Mouse (Mus musculus): Measurements from ENCODE around the gene Camsap1.

Gene Camsap1

DNA sequence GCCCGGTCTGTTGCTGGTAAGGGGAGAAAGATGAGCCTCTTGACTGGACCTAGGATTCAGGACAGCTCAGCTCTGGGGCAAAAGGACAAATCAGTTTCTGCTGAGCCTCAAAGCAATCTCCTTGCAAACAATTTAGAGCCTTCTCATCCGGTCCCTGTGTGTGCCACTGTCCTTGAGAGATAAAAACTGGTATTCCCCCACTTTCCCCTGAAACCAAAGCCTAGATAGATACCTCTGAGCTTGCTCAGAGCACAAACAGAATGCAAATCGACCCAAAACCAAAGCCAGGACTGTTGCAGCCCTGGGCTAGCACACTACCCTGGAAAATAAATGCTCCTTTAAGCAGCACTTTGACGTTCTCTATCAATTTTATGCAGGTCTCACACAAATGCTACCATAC is 4.1 kb downstream of the Camsap1 start:
- DNase-seq (ENCODE audit: low spot score), result no peak

DNA sequence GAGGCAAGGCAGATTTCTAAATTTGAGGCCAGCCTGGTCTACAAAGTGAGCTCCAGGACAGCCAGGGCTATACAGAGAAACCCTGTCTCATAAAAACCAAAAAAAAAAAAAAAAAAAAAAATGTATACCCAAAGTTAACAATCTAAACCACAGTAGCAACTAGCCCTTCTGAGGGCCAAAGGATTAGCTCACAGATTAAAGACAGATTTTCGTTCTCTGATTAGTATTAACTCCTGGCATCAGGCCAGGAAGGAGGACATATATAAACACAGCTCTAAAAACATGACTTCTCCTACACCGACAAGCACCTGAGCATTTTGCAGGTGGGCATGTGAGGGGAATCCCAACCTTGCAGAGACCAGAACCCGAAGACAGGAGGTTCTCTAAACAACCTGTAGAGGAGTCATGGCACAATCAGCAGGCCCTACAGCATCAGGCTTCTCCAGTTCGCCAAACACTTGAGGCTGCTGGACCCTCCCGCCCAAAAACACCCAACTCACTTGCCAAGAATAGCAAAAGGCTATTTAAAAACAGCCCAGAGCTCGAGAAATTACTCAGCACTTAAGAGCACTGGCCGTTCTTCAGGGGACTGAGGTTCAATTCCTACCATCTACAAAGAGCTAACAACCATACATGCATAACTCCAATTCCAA is 5.4 kb downstream of the Camsap1 start:
- no peak for DNase-seq (ENCODE audit: low spot score)

DNA sequence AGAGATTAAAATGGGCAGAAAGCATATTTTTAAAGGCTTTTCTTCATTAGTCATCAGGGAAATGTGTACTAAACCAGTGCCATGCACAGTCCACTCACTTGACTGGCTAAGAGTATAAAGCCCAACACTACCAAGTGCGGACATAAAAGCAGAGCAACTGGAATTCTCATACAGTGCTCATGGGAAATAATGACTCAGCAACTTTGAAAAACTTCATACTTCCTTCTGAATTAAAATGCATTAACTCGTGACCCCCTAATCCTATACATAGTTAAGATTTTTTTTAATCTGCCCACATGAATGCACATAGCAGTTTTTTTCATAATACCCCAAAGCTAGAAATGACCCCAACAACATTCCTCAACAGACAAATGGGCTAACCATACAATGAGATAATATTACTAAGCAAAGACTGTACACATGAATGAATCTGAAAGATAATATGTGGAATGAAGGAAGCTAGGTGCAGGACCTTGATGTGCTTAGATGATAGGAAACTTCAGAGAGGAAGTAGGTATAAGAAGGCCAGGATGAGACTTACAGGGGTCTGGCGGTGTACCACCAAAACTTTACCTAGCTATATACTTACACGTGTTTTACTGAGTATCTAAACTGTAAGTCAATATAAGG is 7.8 kb downstream of the Camsap1 start:
- DNase-seq (ENCODE audit: low spot score), result no peak

DNA sequence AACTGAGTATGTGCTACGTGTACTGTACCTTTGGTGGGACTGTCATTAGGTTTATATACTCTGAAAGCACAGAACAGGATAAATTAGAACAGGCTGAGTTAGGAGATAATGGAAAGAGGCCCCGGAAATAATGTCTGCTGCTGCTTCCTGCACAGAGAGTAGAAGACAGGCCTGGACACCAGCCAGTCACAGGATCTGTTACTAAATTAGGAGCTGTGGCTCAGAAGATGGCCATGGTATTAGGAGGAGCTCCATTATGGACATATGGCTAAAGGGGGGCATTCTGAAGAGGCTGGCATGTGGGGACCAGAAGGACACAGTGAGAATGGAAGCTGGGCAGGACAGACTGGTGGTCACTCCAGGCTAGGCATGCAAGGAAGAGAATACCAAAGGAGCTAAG is 12.7 kb downstream of the Camsap1 start:
- DNase-seq (ENCODE audit: low spot score), result no peak

DNA sequence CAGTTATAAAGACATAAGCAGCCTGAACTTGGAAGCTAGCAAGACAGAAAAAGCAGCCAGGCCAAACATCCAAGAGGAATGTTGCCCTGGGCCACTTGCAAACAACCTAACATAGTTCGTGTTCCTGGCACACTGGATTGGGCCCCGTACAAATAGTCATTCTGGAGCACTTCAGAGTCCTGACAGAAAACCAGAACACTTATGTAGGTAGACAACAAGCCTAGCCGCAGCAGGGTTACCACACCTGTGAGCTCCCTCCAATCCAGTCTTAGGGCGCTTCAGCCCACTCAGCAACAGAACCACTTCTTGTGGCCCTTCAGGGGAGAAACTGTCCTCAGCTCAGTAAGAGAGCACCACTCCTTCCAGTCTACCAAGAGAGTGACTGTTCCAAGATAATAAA is 13.8 kb downstream of the Camsap1 start:
- DNase-seq (ENCODE audit: low spot score), result no peak

DNA sequence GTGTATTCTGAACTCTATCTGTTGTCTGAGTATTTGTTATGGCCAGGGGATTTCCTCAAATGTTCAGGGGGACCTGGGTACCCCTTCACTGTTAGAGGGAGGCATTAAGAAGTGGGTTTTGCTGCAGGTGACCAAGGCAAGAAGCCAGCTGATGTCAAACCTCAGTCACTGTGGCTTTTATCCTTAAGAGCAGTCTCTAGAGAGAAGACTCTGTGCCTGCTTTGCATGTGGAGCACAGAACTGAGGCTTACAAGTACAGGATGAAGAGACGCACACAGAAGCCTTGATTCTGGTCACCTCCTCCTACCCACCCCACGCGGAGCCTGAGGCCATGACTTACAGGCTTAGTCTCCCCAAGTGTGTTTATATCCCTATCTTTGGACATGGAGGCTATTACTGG is 33.8 kb downstream of the Camsap1 start:
- no peak for DNase-seq (ENCODE audit: low spot score)

DNA sequence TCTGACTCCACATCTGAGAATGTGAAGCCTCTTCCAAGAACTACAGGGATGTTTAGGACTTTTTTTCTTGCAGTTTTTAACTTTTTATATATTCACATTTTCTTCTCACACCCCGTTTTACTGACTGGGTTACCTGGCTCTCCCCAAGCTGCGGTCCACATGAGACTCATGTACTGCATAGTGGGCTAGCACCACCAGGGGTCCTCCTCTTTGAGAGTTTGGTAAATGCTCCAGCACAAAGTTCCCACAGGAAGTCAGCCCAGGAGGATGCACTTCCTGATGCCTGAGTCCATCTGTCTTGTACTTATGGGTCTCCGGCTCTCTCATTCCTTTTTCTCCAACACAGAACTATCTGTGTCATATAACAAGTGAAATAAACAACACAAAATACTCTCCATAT is 35.1 kb downstream of the Camsap1 start:
- no peak for DNase-seq (ENCODE audit: low spot score)

DNA sequence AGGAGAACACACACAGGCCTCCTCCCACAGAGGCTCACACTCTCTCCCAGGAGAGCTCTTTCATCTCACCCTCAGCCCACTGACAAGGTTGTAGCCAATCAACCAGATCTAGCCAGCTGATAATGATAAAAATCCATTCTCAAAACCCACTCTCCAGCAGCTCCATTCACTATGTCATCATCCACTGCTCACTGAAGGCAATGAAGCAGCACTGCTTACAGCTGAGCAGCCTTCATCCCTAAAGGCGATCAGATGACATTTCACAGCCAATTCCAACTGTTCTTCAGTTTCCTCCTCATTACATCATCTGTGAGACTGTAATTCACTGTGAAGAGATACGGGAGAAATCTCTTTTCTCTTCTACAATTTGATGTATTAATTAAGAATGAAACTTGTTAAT is 39.3 kb downstream of the Camsap1 start:
- no peak for DNase-seq (ENCODE audit: low spot score)

DNA sequence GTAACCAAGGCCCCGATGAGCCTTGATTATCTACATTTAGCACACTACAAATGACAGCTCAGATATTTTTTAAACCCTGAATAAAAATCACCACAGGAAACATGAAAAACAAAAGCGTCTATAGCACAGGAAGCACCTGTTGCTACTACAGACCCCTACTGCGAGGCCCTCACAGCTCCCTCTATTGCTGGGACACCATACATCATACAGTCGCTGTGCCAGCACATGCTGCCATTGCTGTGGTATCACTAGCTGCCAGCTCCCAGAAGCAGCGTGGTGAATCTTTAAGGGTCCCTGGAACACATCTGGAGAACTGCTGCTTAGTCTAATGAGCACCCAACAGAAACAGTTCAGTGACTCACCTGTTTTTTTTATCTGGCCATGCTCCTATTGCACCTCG is 42.6 kb downstream of the Camsap1 start:
- DNase-seq (ENCODE audit: low spot score), result no peak

DNA sequence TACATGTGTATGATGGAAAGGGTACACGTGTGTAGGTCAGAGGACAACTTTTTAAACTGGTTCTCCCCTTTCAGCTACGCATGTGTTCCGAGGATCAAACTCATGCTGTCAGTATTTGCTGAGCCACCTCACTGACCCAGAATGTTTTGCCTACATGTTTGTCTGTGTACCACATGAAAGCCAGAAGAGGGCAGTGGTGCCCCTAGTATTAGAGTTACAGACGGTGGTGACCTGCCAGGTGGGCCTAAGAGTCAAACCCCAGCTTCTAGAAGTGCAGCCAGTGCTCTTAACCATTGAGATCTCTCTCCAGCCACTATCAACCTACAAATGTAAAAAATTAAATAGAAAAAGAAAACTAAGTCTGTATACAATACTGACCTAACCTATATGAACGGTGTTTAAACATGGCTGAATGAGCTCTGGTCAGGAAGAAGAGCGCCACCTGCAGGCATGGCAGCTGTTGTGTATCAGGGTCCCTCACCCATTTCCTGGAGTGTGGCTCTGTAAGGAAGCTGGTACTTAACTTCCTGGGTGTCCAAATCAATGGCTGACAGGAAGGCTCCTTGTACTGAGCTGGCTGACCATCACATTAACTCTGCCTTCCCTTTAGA is 51.7 kb downstream of the Camsap1 start:
- DNase-seq (ENCODE audit: low spot score), result no peak

DNA sequence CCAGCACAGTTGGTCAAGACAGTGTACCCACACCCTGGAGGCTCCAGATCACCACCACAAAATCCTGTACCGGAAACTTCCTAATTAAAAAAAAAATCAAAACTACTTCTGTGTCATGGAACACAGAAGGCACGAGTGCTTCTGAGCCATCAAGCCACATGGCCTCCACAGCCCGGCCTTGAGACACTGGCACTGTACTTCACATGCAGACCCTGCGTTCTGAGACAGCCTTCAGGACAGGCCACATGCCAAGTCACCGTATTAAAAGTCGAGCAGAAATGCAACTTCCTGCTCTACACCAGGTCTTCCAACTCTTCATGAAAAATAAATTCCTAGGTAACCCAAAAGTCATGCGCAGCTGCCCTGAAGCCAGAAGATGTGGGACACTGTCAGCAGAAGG is 55.3 kb downstream of the Camsap1 start:
- no peak for DNase-seq (ENCODE audit: low spot score)

DNA sequence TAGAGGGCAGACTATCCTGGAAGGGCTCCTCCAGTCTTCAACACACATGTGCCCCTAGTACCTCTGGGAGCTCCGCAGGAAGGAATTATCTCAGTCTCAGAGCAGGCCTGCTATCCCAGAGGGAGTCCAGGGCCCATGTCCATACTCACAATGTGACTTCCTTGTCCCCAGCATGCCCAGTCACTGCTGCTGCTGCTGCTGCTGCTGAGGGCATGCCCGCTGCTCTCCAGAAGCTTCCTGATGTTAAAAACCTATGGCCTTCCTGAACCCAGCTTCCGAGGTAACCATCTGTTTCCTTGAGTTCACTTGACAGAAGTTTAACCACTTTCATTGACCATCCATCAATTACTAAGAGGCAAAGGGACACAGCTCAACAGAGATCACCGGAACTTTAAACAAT is 58.1 kb downstream of the Camsap1 start:
- no peak for DNase-seq (ENCODE audit: low spot score)

DNA sequence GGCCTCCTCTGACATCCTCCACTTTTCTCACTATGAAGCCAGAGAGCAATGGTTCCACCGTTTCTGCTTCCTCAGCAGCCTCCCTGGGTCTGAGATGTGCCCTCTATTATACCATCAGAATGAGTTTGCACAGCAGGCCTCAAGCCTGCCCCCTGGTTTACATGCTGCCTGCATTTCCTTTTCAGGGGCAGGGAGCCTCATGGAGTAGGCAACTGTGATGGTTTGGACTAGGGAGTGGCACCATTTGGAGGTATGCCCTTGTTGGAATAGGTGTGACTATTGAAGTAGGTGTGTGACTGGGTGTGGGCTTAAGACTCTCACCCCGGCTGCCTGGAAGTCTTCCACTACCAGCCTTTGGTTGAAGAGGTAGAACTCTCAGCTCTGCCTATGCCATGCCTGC is 59.3 kb downstream of the Camsap1 start:
- no peak for DNase-seq (ENCODE audit: low spot score)

DNA sequence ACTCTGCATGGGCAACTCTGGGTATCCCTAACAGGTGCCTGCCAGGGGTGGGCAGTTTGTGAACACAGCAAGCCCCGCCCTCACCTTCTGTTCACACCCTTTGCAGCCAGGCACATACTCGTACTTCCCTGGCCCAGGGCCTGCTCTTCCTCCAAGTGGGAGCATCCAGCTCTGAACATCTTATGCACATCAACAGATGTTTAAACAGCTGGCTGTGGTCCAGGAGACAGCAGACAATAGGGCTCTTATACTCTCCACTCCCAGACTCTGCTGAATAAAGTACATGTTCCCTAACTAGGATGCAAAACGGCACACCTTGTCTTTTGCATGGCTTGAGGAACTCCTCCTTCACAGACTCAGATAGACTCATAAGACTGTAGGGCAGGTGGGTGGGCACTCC is 63.1 kb downstream of the Camsap1 start:
- peak; percentile 2 for DNase-seq (ENCODE audit: low spot score)

DNA sequence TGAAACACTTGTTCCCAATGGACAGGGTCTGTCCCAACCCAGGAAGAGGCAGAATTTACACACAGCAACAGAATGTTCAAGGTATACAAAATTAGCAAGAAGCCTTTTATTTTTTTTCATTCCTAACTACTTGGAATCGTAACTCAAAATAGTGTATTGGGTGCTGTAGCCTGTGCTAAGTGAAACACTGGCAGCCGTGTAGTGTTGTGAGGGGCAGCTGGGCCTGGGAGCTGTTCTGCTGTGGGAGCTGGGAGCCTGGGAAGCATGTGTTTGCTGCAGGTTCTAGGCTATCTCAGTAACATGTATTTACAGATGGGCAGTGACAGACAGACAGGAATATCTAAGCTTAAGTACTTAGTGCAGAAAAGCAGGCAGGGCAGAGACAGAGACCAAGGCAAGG is 64.7 kb downstream of the Camsap1 start:
- no peak for DNase-seq (ENCODE audit: low spot score)

DNA sequence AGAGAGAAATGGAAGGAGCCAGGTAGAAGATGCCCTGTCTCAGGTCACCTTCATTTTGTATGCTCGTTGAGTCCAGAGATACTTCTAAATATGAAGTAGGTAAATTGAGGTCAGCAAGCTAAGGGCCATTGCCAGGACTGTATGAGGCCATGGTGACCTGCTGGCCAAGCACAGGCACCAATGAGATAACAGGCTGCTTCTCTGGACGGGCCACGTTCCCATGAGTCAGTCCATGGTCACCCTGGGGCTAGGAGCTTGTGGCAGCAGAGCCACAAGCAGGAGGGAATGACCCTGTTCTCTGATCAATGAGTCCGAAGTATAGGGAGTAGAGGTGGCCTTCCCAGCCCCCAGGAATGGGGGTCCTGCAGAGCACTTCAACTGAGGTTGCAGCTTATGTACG is 68.3 kb downstream of the Camsap1 start:
- no peak for DNase-seq (ENCODE audit: low spot score)

DNA sequence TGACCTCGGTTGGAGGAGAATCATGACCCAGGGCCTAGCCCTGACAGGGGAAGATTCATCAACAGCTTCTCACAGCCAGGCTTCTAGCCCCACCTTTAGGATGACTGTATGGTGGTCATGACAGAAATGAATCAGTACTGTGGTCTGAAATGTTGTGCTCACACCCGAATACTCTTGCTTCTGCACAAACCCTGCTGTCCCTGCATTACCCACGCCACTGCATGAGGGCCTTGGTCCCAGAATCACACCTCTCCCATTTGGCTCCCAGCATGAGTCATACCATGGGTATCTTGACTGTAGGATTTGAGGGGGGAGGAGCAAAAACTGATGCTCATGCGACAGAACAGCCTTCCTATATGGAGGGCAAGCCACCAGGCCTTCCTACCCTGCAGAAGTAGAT is 68.9 kb downstream of the Camsap1 start:
- DNase-seq (ENCODE audit: low spot score), result no peak

DNA sequence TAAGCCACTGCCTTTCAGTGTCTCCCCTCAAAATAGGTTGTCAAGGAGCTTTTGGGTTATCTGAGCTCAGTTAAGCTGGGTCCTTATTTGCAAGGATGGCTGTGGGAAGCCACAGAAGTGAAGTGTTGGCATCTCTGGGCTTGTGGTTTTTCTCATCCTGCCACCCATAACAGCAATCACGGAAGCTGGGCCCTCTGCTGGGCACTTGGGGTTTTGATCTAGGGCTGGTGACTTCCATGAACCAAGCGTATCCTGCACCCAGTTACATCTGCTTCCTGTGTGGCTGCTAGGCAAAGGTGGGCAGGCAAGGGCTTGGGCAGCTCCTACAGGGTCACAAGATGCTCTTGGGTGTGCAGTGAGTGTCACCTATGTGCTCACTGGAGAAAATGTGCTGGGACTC is 69.8 kb downstream of the Camsap1 start:
- DNase-seq (ENCODE audit: low spot score), result peak; percentile 7

DNA sequence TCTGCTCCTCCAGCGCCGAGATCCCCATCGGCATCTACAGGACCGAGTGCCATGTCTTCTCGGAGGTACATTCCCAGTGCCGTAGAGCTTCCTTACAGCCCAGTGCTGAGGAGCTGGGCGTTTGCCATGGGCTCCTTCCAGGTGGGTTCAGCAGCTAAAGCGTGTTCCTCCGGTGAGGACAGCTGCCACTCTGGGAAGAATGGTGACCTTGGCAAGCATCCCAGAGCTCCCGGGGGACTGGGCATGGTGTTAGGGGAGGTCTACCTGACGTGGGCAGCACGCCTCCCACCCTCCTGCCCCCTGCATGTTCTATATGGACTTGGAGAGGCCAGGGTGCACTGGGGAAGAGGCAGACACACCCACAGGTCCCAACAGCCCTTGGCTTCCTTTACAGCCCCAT is 73.2 kb downstream of the Camsap1 start:
- DNase-seq (ENCODE audit: low spot score), result no peak

DNA sequence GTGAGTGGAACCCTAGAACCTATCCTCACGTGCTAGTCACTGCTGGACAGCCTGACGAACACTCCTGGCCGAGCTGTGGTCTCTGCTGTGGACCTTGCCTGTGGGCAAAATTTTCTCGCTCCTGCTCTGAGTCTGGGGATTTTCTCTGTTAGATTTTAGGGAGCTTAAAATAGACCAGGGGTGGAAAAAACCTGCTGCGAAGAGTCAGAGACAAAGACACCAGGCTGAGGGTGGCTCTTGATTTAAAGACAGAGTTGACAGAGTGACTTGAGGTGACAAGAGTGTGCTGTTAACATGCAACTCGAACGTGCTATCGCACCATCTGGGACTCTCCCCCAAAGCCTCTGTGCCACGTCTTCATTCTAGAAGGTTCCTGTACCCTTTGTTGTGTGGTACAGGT is 84.1 kb downstream of the Camsap1 start:
- no peak for DNase-seq (ENCODE audit: low spot score)

DNA sequence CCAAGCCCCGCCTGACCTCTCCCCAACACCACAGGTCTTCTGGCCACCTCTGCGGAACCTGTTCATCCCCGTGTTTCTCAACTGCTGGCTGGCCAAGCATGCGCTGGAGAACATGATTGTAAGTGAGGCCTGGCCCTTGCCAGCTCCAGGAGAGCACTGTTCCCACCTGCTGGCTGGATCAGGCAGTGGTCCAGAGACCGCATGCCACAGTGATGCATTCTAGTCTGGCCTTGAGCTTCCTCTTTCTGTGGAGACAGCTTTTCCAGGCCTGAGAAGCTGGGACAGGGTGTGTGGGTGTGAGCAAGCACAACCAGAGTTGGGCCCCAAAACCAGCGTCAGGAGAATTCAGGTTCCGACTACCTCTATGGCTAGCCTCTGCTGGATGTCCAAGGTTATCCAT is 90.6 kb downstream of the Camsap1 start:
- DNase-seq (ENCODE audit: low spot score), result no peak

DNA sequence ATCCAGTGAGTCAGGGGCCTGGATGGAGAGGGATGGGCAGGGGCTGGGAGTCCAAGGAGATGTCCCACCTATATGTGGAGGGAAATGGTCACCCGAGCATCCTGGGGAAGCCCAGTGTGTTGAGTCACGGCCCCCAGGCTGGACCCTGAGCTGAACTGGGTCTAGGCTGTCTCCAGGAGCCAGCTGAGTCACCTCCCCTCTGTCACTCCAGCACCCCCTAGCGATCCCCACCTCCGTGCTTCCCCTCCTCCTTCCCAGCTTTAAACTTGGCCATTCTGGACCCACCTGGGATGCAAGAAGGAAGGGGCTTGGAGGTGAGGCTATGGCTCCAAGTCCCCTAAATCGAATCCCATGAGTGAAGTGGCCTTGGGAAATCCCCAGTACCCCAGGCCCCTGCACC is 94.9 kb downstream of the Camsap1 start:
- no peak for DNase-seq (ENCODE audit: low spot score)

DNA sequence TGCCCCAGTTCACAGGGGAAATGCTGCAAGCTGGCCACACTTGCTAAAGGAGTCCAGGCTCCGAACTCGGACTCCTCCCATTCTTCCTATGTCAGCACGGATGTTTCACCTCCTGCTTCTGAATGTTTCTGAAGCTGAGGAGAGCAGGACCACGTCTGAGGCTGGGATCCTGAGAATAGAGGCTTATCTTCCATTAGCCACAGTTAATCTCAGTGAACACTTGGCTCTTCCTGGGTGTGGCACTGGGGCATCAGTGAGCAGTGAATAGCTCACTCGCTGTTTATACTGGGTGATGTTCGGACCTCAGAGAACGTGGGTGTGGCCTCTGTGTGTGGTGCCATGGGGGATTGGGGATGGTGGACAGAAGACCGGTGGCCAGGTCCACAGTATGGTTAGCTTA is 95.9 kb downstream of the Camsap1 start:
- DNase-seq (ENCODE audit: low spot score), result no peak

DNA sequence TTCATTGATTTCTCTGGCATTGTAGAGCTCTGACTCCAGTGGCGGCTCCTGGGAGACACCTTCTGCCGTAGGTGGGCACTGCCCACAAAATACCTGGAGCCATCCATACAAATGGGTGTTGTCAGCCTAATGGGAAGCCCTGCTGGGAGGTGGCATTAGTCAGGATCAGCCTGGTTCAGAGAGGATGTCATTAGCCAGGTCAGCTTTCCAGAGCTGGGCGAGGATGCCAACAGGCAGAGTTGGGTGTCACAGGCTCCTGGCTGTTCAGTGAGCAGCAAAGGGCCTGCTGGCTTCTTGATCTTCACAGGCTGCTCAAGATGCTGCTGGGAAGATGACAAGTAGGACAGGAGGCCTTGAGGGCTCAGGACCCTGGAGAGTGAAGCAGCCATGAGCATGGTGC is 98.3 kb downstream of the Camsap1 start:
- no peak for DNase-seq (ENCODE audit: low spot score)
